Mouse (Mus musculus) limb, embryonic 15.5 days (tissue): ENCODE results near the gene Rpl23a. TPM values are rescaled to one million over a fixed set of nuclear protein-coding genes. Genes with fewer than 3 reads are reported as not detected.

Source experiments
- ATAC-seq: fragments of 200-750 bp; cut with Nextera tagmentation; 2 replicates; pipeline ENCODE4 v1.8.0; 2017; ENCODE audit warnings: low read depth, moderate TSS enrichment; ENCODE audit not compliant: insufficient number of reproducible peaks, low FRiP score, low TSS enrichment
- H3K27ac ChIP-seq: fragments of 300-500 bp; sonication (generic); 2 replicates; pipeline ENCODE4 v1.5.1; 2015; ENCODE audit warnings: moderate library complexity, mild to moderate bottlenecking, inconsistent platforms
- H3K27me3 ChIP-seq: fragments of 300-500 bp; sonication (generic); 2 replicates; pipeline ENCODE4 v1.6.1; 2015; ENCODE audit warnings: inconsistent platforms
- H3K36me3 ChIP-seq: fragments of 300-500 bp; sonication (generic); 2 replicates; pipeline ENCODE4 v1.6.1; 2015; ENCODE audit warnings: inconsistent platforms
- H3K4me1 ChIP-seq: fragments of 300-500 bp; sonication (generic); 2 replicates; pipeline ENCODE4 v1.6.1; 2015; ENCODE audit warnings: inconsistent platforms
- H3K4me2 ChIP-seq: fragments of 300-500 bp; sonication (generic); 2 replicates; pipeline ENCODE4 v1.6.1; 2015; ENCODE audit warnings: mild to moderate bottlenecking, inconsistent platforms
- H3K4me3 ChIP-seq: fragments of 300-500 bp; sonication (generic); 2 replicates; pipeline ENCODE4 v1.5.1; 2015; ENCODE audit warnings: mild to moderate bottlenecking, inconsistent platforms
- H3K9ac ChIP-seq: fragments of 300-500 bp; sonication (generic); 2 replicates; pipeline ENCODE4 v1.6.1; 2015; ENCODE audit warnings: inconsistent platforms
- H3K9me3 ChIP-seq: fragments of 300-500 bp; sonication (generic); 2 replicates; pipeline ENCODE4 v1.6.1; 2016; ENCODE audit warnings: inconsistent platforms
- WGBS: fragments of 180-500 bp; shearing (Covaris S2); methylation state at CpG from one replicate; pipeline ENCODE4 v1.1.7; 2015; 5-methylcytosine and 5-hydroxymethylcytosine counted together
- polyA plus RNA-seq: library from polyadenylated mRNA; unstranded; fragments of >200 nt; fragmentation: Nextera tagmentation; extraction: Ambion mirVana; gene quantifications from 2 replicates; pipeline ENCODE4 v1.2.1, GENCODE M21; 2015

The Rpl23a gene
- polyA plus RNA-seq, result 1,208 and 1,454 TPM in 2 replicates

DNA sequence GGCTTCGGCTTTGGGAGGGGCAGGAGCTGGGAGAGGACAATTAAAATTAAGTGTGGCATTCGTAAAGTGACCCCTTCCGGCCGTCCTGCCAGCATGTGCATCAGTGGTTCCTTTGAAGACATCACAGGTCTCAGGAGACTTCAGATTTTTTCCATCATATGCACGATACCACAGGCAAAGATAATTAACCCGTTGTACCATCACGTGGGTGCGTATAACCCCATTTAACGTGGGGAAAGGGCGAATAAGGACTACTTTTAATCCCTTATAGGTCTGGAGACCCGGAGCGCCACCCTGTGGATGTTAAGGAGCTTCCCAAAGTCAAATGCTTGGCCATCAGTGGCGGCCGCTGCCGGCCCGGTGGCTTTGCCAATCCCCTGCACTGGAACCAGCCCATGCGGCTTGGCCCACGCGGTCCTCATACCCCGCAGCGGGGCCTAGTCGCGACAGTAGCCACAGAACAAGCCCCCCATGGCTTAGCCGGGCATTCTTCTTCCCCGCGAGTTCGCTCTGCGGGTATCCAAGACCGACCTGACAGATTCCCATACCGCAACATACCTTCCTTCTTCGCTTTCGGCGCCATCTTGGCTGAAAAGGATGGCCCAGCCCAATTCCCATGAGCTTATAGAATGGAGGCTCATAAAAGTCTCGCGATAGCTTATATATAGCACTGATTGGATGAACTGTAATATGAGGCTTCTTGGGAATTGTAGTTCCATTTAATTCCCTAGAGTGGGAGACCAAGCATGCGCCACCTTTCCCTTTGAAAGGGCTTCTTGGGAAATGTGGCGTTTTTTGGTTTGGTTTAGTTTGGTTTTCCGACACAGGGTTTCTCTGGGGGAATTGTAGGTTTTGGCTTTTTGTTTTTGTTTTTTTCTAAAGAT lies at the start of gene Rpl23a:
Gene Rpl23a (minus strand): TSS at position 624 of the 884 bp plus-strand sequence.
- peak; percentile 88 for ATAC-seq
- WGBS, result under 1% methylated on average over 38 of the region's 38 CpGs
- H3K4me1 ChIP-seq, result peaks cover 38% of the 10 kb centered on the region

GRCm38 (mm10) chr11:78231518-78231917 lies 48.1 kb upstream of the Rpl23a start:
- no peak for ATAC-seq
- Histone ChIP-seq H3K4me2 (no peak overlapping the region), H3K9ac (no peak overlapping the region), H3K9me3 (no peaks in the 10 kb centered on the region), H3K27me3 (no peaks in the 10 kb centered on the region), H3K4me1 (no peaks in the 10 kb centered on the region), H3K27ac (no peak overlapping the region), H3K4me3 (no peak overlapping the region), H3K36me3 (peaks cover 93% of the 10 kb centered on the region)
- 91% methylated on average over 6 of the region's 6 CpGs for WGBS

More for the DNA sequence above, at the start of gene Rpl23a:
- Histone ChIP-seq H3K27ac (peak within 1 kb of the TSS; percentile 96), H3K9ac (peak within 1 kb of the TSS; percentile 87), H3K4me2 (peak within 1 kb of the TSS; percentile 49), H3K27me3 (no peaks in the 10 kb centered on the region), H3K9me3 (no peaks in the 10 kb centered on the region), H3K36me3 (peaks cover 28% of the 10 kb centered on the region), H3K4me3 (peak within 1 kb of the TSS; percentile 93)

DNA sequence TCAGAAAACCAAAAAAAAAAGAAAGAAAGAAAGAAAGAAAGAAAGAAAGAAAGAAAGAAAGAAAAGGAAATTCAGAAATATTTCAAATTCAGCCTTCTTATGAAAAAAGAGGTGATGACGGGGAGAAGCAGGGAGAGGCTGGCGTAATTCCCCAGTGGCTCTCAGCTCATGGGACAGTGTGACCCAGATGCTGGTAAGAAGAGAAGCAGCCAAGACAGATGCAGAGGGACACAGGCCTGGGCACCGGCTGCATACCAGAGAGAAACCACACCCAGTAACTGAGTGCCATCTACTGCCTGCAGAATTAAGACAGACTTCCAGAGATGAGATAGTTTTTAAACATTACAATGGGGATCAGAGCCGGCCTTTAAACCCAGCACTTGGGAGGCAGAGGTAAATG lies 40.2 kb upstream of the Rpl23a start:
- H3K4me1 ChIP-seq, result no peaks in the 10 kb centered on the region
- no peak for ATAC-seq
- 87% methylated on average over 4 of the region's 4 CpGs for WGBS
- no peak overlapping the region for H3K27ac ChIP-seq
- H3K4me3 ChIP-seq, result no peak overlapping the region
- no peak overlapping the region for H3K4me2 ChIP-seq
- H3K9me3 ChIP-seq, result no peaks in the 10 kb centered on the region
- H3K9ac ChIP-seq, result no peak overlapping the region
- no peaks in the 10 kb centered on the region for H3K27me3 ChIP-seq
- peaks cover 95% of the 10 kb centered on the region for H3K36me3 ChIP-seq

GRCm38 (mm10) chr11:78215709-78216317 lies 32.4 kb upstream of the Rpl23a start:
- Histone ChIP-seq H3K9ac (no peak overlapping the region), H3K4me3 (no peak overlapping the region), H3K36me3 (peaks cover 90% of the 10 kb centered on the region), H3K4me1 (no peaks in the 10 kb centered on the region), H3K27me3 (no peaks in the 10 kb centered on the region), H3K27ac (no peak overlapping the region), H3K9me3 (no peaks in the 10 kb centered on the region), H3K4me2 (no peak overlapping the region)
- no peak for ATAC-seq
- WGBS, result 86% methylated on average over 11 of the region's 11 CpGs

GRCm38 (mm10) chr11:78213086-78213817 lies 29.9 kb upstream of the Rpl23a start:
- Histone ChIP-seq H3K27ac (no peak overlapping the region), H3K27me3 (no peaks in the 10 kb centered on the region), H3K4me2 (no peak overlapping the region), H3K9ac (no peak overlapping the region), H3K36me3 (peaks cover 93% of the 10 kb centered on the region), H3K9me3 (no peaks in the 10 kb centered on the region), H3K4me1 (no peaks in the 10 kb centered on the region), H3K4me3 (no peak overlapping the region)
- 89% methylated on average over 14 of the region's 14 CpGs for WGBS
- no peak for ATAC-seq

GRCm38 (mm10) chr11:78211513-78211912 lies 28.1 kb upstream of the Rpl23a start:
- no peaks in the 10 kb centered on the region for H3K9me3 ChIP-seq
- H3K4me3 ChIP-seq, result no peak overlapping the region
- no peak for ATAC-seq
- H3K4me1 ChIP-seq, result no peaks in the 10 kb centered on the region
- 82% methylated on average over 5 of the region's 5 CpGs for WGBS
- H3K9ac ChIP-seq, result no peak overlapping the region
- H3K27me3 ChIP-seq, result no peaks in the 10 kb centered on the region
- no peak overlapping the region for H3K27ac ChIP-seq
- H3K4me2 ChIP-seq, result no peak overlapping the region
- peaks cover 94% of the 10 kb centered on the region for H3K36me3 ChIP-seq

DNA sequence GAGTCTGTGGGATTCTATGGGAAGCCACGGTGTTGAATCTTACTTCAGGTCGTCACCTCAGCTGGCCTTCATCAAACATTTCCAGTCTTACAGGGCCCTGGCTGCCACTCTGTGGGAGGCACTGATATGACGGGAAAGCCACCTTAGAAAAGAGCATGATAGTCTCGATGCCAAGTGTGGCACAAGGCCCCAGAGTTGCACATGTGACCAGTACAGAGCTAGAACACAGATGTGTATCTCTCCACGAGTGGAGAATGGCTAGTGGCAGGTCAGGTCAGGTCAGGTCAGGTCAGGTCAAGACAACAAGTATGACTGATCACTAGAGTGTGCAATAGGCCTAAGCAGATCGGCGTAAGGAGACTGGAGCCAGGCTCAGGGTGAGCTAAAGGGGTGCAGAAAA lies 27.2 kb upstream of the Rpl23a start:
- ATAC-seq, result no peak
- Histone ChIP-seq H3K4me2 (no peak overlapping the region), H3K4me3 (no peak overlapping the region), H3K27ac (no peak overlapping the region), H3K27me3 (no peaks in the 10 kb centered on the region), H3K36me3 (peaks cover 94% of the 10 kb centered on the region), H3K9me3 (no peaks in the 10 kb centered on the region), H3K9ac (no peak overlapping the region), H3K4me1 (no peaks in the 10 kb centered on the region)
- 68% methylated on average over 7 of the region's 7 CpGs for WGBS

GRCm38 (mm10) chr11:78209886-78210285 lies 26.5 kb upstream of the Rpl23a start:
- Histone ChIP-seq H3K4me3 (no peak overlapping the region), H3K4me1 (no peaks in the 10 kb centered on the region), H3K4me2 (no peak overlapping the region), H3K9me3 (no peaks in the 10 kb centered on the region), H3K27me3 (no peaks in the 10 kb centered on the region), H3K36me3 (peaks cover 95% of the 10 kb centered on the region), H3K9ac (no peak overlapping the region), H3K27ac (no peak overlapping the region)
- no peak for ATAC-seq
- 92% methylated on average over 5 of the region's 6 CpGs for WGBS

- no peaks in the 10 kb centered on the region for H3K4me1 ChIP-seq
- WGBS, result 83% methylated on average over 7 of the region's 7 CpGs
- peaks cover 95% of the 10 kb centered on the region for H3K36me3 ChIP-seq
- no peak overlapping the region for H3K27ac ChIP-seq
- H3K27me3 ChIP-seq, result no peaks in the 10 kb centered on the region
- ATAC-seq, result no peak
- H3K9ac ChIP-seq, result no peak overlapping the region
- no peak overlapping the region for H3K4me3 ChIP-seq
- H3K9me3 ChIP-seq, result no peaks in the 10 kb centered on the region
- H3K4me2 ChIP-seq, result no peak overlapping the region
These were observed 23.8 kb upstream of the Rpl23a start for GRCm38 (mm10) chr11:78207190-78207589.

- Histone ChIP-seq H3K36me3 (peaks cover 79% of the 10 kb centered on the region), H3K9me3 (no peaks in the 10 kb centered on the region), H3K4me2 (no peak overlapping the region), H3K27ac (no peak overlapping the region), H3K4me1 (no peaks in the 10 kb centered on the region), H3K27me3 (no peaks in the 10 kb centered on the region), H3K4me3 (no peak overlapping the region), H3K9ac (no peak overlapping the region)
- no peak for ATAC-seq
- WGBS, result 68% methylated on average over 13 of the region's 13 CpGs
These were observed 22.2 kb upstream of the Rpl23a start for GRCm38 (mm10) chr11:78205361-78206206.

- Histone ChIP-seq H3K4me1 (no peaks in the 10 kb centered on the region), H3K36me3 (peaks cover 66% of the 10 kb centered on the region), H3K9ac (no peak overlapping the region), H3K4me2 (no peak overlapping the region), H3K9me3 (no peaks in the 10 kb centered on the region), H3K27ac (no peak overlapping the region), H3K4me3 (no peak overlapping the region), H3K27me3 (no peaks in the 10 kb centered on the region)
- no peak for ATAC-seq
- WGBS, result 83% methylated on average over 6 of the region's 6 CpGs
These were observed 20.9 kb upstream of the Rpl23a start for GRCm38 (mm10) chr11:78204287-78204686.
